Mouse (Mus musculus): Measurements from ENCODE around the gene Ddx19b. TPM values are rescaled to one million over a fixed set of nuclear protein-coding genes. Genes with fewer than 3 reads are reported as not detected.

Gene Ddx19b
- polyA plus RNA-seq, 1 experiment, result 11.1 TPM

DNA sequence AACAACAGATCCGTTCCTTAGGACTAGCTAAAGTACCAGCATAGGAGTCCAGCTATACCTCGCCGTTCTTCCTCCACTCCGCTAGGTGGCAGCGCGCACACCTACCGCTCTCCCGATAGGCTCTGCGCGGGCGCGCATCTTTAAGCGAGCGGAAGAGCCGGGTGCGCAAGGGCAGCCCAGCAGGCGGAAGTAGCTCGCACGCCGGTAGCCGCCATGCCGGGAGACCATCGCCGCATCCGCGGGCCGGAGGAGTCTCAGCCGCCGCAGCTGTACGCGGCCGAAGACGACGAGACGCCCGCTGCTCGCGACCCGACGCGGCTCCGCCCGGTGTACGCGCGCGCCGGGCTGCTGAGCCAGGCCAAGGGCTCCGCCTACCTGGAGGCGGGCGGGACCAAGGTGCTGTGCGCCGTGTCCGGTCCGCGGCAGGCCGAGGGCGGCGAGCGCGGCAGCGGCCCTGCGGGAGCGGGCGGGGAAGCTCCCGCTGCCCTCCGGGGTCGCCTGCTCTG is 24.7 kb upstream of the Ddx19b start, which contains the start of gene Exosc6:
Gene Exosc6, plus strand, starts transcription at position 182 of the 506 bp plus-strand sequence.
- peak; percentile 98 for DNase-seq (ENCODE audit: low read depth)
- TF ChIP-seq CTCF (IDR thresholded peaks at IDR 0.05; ENCODE audit: borderline replicate concordance, extremely low read depth, insufficient read depth, insufficient read length) (peak; percentile 93), POLR2A (IDR thresholded peaks at IDR 0.05; ENCODE audit: borderline replicate concordance, extremely low read depth, insufficient read depth, insufficient read length, poor library complexity, severe bottlenecking) (0 out of 2 replicates have a peak, but pooled peaks have one; percentile 32)

DNA sequence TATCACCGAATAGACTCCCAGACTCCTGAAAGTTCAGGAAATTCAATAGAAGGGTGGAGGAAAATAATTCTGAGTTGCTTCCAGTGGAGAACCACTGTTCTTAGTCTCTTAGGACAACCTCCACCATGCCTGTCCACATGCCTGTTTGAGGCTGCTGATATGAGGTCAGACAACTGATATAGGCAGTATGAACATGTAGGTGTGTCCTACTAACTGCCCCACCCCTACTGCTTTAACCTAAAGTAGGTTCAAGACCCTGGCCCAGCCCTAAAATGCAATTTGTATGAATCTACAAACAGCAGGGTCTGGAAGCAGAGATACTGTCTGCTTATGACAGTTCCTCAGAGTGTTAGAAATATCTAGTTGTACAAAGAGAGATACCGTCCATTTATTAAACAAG is 24.1 kb upstream of the Ddx19b start:
- no peak for DNase-seq (ENCODE audit: low read depth)
- TF ChIP-seq CTCF (IDR thresholded peaks at IDR 0.05; ENCODE audit: borderline replicate concordance, extremely low read depth, insufficient read depth, insufficient read length), result no peak

DNA sequence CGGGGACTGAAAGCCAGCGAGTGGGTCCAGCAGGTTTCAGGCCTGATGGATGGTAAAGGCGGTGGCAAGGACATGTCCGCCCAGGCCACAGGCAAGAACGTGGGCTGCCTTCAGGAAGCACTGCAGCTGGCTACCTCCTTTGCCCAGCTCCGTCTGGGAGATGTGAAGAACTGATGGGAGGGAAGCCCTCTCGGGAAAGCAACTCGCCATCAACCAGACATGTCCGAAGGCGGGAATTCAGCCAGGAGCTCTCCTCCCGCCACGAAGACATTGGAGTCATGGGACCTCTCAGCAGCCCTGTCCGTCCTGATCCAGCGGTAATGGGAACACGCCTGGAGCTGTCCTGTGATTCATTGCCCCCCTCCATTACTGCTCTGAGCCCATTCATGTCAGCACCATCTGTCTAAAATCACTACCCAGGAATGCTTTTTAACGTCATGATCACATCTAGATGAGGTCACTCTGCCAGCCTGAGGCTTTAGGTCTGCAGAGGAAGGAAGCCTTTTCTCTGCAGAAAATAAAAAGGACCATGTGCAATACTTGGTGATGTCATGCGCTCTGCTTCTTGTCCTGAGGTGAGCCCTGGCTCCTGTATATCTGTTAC is 23.6 kb upstream of the Ddx19b start:
- DNase-seq (ENCODE audit: low read depth), result no peak
- no peak for TF ChIP-seq CTCF (IDR thresholded peaks at IDR 0.05; ENCODE audit: borderline replicate concordance, extremely low read depth, insufficient read depth, insufficient read length)
- TF ChIP-seq POLR2A (IDR thresholded peaks at IDR 0.05; ENCODE audit: borderline replicate concordance, extremely low read depth, insufficient read depth, insufficient read length, poor library complexity, severe bottlenecking), result no peak

DNA sequence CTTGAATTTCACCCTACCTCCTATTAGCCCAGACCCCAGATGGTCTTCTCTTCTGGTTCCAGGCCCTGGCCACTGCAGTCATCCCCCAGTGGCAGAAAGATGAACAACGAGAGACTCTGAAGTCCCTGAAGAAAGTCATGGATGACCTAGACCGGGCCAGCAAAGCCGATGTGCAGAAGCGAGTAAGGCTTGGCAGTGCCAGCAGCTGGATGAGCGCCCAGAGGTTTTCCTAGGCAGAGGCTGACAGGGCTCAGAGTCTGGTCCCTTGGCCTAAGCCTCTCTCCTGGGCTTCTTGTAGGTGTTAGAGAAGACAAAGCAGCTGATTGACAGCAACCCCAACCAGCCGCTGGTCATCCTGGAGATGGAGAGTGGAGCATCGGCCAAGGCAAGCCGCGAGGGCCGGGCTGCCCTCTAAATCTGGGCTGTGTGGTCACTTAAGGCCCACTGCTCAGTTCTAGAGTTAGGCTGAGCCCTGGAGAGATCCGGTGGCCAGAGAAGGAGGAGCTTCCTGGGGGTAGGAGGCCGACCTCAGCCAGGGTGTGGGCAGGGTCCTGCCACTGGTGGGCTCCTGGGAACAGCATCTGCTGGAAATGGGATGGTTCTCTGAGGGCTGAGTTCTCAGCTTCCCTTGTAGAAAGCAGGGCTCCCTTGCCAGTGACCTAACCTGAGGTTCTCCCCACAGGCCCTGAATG is 22.4 kb upstream of the Ddx19b start:
- no peak for DNase-seq (ENCODE audit: low read depth)
- no peak for TF ChIP-seq POLR2A (IDR thresholded peaks at IDR 0.05; ENCODE audit: borderline replicate concordance, extremely low read depth, insufficient read depth, insufficient read length, poor library complexity, severe bottlenecking)
- no peak for TF ChIP-seq CTCF (IDR thresholded peaks at IDR 0.05; ENCODE audit: borderline replicate concordance, extremely low read depth, insufficient read depth, insufficient read length)

DNA sequence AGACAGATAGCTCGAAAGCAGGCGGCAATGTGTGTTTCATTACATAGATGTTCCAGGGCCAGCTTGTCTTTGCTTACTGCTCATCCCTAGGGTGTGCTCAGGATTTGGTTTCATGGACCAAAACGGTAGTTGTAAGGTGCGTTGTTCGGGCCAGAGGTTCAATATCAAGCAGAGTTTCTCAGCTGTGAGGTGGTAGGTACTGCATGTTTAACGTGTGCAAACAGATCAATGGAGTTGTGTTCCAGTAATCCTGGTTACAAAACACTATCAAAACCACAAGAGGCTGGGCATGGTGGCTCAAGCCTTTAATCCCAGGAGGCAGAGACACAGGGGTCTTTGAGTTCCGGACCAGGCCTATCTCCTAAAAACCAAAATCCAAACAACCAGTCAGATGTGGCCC is 17.6 kb upstream of the Ddx19b start:
- no peak for TF ChIP-seq POLR2A (IDR thresholded peaks at IDR 0.05; ENCODE audit: borderline replicate concordance, extremely low read depth, insufficient read depth, insufficient read length, poor library complexity, severe bottlenecking)
- DNase-seq (ENCODE audit: low read depth), result no peak

DNA sequence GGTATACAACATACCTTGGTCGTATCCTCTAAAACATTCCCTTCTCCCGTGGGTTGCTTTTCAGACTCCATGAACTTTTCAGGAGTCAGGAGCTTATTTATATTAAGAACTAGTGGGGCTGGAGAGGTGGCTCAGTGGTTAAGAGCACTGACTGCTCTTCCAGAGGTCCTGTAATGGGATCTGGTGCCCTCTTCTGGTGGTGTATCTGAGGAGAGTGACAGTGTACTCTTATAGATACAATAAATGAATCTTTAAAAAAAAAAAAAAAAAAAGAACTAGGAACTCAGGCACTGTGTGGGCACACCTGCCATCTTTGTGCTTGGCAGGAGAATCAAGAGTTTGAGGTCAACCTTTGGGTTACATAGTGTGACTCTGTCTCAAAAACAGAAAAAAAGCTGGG is 17.1 kb upstream of the Ddx19b start:
- TF ChIP-seq CTCF (IDR thresholded peaks at IDR 0.05; ENCODE audit: borderline replicate concordance, extremely low read depth, insufficient read depth, insufficient read length), result no peak
- TF ChIP-seq POLR2A (IDR thresholded peaks at IDR 0.05; ENCODE audit: borderline replicate concordance, extremely low read depth, insufficient read depth, insufficient read length, poor library complexity, severe bottlenecking), result no peak
- no peak for DNase-seq (ENCODE audit: low read depth)

DNA sequence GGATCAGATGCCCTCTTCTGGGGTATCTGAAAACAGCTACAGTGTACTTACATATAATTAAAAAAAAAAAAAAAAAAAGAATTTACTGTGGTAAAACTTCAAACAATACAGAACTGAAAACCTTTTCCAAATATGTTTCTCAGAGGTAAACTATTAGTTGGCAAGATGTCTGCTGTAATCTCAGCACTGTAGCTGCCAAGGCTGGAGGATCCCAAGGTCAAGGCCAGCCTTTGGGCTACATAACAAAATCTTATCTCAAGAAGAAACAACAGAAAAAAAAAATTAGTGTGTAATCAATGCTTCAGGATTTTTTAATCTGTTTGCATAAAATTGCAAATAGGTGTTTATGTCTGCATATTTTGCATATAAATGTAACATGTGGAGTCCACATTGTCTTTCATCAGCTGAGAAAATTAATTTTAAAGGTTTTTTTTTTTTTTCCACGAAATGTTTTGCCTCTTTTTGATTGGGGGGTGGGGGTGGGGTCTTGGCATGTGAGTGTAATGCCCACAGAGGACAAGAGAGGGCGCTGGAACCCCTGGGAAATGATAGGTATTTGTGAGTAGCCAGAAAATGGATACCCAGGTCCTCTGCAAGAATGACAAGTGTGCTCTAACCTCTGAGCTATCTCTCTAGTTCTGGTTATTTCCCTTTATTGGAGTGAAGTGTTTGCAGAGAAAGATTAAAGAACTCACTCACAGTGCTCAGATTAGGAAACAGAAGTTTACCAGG is 12.6 kb upstream of the Ddx19b start:
- no peak for TF ChIP-seq POLR2A (IDR thresholded peaks at IDR 0.05; ENCODE audit: borderline replicate concordance, extremely low read depth, insufficient read depth, insufficient read length, poor library complexity, severe bottlenecking)
- TF ChIP-seq CTCF (IDR thresholded peaks at IDR 0.05; ENCODE audit: borderline replicate concordance, extremely low read depth, insufficient read depth, insufficient read length), result peak; percentile 35; the same call in 1 of the 2 replicates
- DNase-seq (ENCODE audit: low read depth), result no peak

DNA sequence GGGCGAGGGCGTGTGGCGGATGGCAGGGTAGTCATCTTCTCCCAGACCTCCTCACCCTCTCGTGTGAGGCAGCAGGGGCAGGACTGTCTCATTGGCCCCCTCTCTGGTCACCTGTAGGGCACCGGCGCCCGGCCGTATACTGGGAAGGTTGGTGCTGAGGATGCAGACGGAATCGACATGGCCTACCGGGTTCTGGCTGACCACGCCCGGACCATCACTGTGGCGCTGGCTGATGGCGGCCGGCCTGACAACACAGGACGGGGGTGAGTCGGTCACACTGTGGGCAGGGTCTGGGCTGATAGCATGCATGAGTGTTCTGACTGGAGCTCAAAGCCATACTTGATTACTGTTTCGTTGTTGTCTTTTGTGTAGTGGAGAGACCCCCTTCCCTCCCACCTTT is 11.0 kb upstream of the Ddx19b start:
- TF ChIP-seq CTCF (IDR thresholded peaks at IDR 0.05; ENCODE audit: borderline replicate concordance, extremely low read depth, insufficient read depth, insufficient read length) (no peak), POLR2A (IDR thresholded peaks at IDR 0.05; ENCODE audit: borderline replicate concordance, extremely low read depth, insufficient read depth, insufficient read length, poor library complexity, severe bottlenecking) (no peak)

DNA sequence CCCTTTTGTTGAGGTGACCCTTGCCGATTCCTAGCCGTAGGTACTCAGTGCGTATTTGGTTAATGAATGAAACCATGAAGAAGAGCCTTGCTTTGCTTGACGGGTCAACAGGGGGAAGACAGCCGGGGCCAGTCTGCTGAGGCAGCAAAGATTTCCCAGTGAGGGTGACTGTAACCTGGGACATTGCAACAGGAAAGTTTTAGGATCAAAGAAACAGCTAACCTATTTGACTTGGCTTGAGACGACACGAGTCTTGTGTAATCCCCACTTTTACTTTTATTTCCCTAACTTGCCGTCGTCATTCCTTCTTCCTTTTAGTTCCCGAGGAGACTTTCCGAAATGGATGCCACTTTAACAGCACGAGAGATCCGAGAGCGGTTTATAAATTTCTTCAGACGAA is 5.0 kb upstream of the Ddx19b start:
- DNase-seq (ENCODE audit: low read depth), result no peak
- TF ChIP-seq CTCF (IDR thresholded peaks at IDR 0.05; ENCODE audit: borderline replicate concordance, extremely low read depth, insufficient read depth, insufficient read length) (no peak), POLR2A (IDR thresholded peaks at IDR 0.05; ENCODE audit: borderline replicate concordance, extremely low read depth, insufficient read depth, insufficient read length, poor library complexity, severe bottlenecking) (no peak)

More for the DNA sequence above, 11.0 kb upstream of the Ddx19b start:
- no peak for DNase-seq (ENCODE audit: low read depth)

DNA sequence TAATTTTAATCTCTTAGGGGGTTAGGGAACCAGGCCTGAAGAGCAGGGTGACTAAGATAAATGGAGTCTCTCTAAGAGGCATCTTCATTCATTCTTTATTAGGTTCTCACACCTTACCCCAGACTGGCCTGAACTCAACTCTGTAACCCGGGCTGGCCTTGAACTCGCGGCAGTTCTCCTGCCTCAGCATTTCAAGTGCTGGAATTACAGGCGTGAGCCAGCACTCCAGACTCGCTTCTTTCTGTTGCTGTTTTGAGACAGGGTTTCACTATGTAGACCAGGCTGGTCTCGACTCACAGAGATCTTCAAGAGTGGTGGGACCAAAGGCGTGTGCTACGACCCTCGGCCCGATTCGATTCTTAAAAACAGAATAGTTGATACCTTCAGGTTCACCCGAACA is 2.7 kb upstream of the Ddx19b start:
- peak; percentile 46 for DNase-seq (ENCODE audit: low read depth)
- TF ChIP-seq POLR2A (IDR thresholded peaks at IDR 0.05; ENCODE audit: borderline replicate concordance, extremely low read depth, insufficient read depth, insufficient read length, poor library complexity, severe bottlenecking) (no peak), CTCF (IDR thresholded peaks at IDR 0.05; ENCODE audit: borderline replicate concordance, extremely low read depth, insufficient read depth, insufficient read length) (no peak)

DNA sequence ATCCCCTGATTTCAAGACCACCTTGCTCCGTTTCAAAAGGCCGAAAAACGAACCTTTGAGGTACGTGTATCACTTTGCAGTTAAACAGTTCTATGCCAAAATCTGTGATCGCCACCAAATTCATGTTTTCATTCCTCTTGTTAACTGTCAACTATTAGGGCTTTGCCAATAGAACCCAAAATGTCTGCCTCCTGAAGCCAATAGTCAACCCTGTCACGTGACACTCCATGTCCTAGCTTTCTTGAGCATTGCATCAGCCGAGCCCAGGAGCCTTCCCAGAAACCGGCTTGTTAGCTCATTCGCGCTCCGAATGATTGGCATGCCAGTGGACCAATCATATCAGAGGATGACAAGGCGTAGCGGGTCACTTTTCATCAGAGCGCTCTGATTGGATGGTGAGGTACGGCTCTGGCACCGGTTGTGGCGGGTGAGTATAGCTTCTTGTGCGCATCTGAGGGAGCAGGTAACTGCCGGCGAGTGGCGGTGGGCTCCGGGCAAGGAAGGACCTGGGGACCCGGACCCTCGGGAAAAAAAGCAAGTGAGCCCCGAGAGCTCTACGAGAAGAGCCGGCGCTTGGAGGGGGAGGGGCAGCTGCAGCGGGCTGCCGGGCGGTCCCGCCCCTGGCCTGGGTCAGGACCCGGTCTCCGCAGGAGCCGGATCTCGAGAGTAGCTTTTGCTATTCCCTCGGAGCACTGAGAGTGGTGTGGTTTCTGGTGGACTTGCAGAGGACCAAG is 2.1 kb upstream of the Ddx19b start:
- DNase-seq (ENCODE audit: low read depth), result peak; percentile 100
- peak; percentile 27; the same call in 1 of the 2 replicates for TF ChIP-seq POLR2A (IDR thresholded peaks at IDR 0.05; ENCODE audit: borderline replicate concordance, extremely low read depth, insufficient read depth, insufficient read length, poor library complexity, severe bottlenecking)
- TF ChIP-seq CTCF (IDR thresholded peaks at IDR 0.05; ENCODE audit: borderline replicate concordance, extremely low read depth, insufficient read depth, insufficient read length), result no peak

Data from brain, embryonic 14.5 days (tissue).